Mouse (Mus musculus) thymus, adult 18-20 months (tissue): ENCODE data around the gene Zdhhc17.

ENCODE experiments used
- DNase-seq, 2 experiments: peaks; one replicate each; pipeline ENCODE4 v3.0.0; 2022; ENCODE audit warnings: mixed read lengths in 2 of 2

The Zdhhc17 gene

DNA sequence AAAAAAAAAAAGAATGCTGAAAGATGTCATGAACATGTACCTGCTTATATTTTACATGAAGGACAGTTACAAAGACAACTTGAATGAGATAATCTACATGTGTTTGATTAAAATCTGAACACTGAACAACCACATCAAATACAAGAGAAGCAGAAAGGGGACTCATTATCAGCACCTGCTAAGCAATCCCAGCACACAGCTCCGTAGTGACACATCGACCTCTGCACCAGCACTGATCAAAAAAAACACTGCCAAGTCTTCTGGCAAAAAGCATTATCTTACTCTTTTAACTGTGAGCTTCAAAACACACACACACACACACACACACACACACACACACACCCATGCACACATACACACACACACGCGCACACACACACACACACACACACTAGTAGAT, 58.2 kb downstream of the Zdhhc17 start:
- no peak for DNase-seq

DNA sequence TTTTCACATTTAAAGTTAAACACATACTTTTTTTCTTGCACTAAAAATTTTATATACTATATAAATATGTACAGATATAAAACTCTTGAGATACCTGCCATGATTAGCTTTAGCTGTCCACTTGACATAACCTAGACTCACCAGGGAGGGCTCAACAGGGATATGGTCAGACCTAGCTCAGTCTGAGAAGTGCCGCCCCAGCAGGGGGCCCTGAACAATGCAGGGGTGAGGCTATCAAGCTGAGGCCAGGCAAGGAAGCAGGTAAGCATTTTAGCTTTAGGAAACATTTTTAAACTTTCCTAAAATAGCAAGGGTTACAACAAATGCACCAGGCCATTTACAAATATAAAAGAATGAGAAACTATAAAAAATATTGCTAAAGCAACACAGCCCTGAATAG, 58.8 kb downstream of the Zdhhc17 start:
- no peak for DNase-seq

DNA sequence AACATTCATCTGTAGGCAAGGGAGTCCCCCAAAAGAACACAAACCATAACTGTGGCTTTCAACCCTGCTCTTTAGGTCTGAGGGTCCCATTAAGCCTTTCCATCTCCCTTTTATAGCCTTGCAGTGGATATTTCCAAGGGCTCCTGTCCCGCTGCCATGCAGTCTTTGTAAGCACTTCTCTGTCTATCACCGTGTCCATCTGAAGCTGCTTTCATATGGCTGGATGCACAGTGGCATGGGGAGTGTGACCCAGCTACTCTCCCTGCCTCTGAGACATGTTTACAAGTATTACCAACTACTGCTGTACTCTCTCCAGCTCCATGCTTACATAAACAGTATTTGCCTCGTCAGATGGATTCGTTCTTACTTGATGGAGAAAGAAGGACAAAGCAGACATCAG, 62.4 kb downstream of the Zdhhc17 start:
- DNase-seq: no peak

DNA sequence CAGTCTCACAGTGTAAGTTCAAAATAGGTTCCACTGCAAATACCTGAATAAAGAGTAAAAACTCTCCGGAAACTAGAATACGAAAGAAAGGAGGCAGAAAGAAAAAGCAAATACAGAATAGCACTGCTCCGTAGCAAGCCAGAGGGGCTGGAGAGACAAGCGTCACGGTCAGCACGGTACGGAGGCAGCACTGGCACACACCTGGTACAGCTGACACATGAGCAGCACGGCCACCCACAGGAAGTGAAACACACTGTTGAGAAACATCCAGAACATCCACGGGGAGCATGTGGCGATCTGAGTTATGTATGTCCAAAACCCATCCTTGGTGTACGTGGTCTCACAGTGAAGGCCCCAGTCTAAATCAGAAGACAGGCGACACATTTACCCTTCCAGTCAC, 64.0 kb downstream of the Zdhhc17 start:
- DNase-seq: no peak

DNA sequence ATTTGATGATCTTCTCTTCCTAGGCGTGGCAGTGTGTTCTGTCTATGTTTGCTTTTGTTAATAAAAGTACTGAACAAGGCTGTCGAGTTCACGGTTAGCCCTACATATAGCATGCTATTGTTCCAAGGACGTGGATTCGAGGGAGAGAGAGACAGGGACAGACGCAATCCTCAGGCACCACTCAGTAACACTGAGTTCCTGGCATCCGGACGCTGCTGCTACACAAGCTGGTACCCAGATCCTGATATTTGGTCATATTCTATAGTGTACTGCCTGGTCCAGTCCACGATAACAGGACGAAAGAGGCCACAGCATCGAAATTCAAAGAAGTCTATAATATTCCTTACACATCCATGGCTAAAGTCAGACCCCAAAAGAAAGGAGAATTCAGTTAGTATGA, 65.8 kb downstream of the Zdhhc17 start:
- no peak for DNase-seq

DNA sequence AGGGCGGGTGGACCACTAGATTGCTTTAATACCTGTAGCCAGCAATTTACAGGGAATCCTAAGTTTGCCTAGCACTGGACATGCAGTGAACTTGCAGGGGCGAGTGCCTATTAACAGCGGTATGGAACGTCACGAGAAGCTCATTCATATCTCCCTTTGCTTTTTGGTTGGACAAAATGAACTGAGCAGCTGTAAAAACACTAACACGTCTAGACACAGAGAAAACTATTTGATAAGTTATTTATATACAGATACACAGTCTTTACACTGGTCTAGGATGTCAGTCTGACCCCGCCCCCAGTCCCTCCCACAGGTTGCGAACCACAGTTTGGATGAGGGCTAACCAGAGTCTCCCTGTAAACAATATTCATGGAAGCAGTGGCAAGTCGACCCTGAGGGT, 67.1 kb downstream of the Zdhhc17 start:
- no peak for DNase-seq

DNA sequence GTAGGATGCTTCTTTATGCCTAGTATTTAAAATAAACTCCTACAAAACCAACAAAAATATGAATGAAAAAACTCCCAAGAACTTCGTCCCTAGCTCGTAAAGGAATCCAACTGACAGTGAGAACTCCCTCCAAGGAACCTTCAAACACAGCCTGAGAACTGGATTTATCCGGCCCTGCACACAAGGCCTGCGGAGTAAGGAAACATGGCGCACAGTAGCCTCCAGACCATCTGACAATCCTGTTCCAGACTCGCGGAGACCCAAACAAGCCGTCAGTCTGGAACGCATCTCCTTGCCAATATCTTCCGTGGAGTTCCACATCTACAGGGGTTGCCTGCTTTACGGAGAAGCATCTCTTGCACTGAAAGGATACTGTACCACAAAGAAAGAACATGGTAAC, 68.0 kb downstream of the Zdhhc17 start:
- no peak for DNase-seq

DNA sequence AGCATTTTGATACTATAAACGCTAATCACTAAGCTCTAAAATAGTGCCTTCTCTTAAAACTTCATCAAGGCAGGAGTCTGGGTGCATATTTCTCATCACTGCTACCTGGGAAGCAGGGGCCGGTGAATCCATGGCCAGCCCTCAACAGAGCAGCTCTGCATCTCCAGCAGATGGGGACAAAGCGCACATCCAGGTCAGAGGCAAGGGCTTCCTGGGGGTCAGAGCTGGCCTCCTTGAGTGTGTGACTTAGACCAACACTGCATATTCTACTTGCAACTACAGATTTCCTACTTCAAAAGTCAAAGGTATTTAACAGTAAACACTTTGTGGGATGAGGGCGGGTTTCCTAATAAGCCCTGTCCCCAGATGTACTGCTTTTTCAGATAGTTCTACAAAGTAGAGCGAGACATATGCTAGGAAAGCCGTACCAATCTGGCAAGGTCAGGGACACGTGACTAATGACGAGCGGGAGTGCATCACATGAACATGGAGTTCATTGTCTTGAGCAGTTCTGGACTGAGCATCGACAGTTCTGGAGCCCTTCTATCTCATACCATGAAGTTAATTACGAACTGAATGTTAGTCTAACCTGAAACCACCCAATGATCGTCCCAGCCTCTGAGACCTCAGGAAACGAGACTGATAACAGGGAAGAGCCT, 69.1 kb downstream of the Zdhhc17 start:
- DNase-seq: no peak

DNA sequence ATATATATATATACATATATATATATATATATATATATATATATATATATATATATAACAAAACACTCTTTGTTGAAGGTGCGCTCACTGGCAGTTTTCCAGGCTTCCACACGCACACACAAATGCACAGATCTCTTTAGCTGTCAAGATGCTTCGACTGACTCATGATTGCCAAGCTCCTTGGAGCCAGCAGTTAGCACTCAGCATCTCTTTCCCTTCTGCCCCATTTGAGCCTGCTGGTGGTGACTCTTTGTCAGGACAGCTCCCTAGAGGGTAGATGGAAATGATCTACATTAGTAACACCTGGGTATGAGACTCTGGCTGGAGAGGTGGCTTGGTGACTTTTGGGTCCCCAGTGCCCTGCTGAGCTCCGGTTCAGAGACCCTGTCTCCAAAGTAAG, 70.2 kb downstream of the Zdhhc17 start:
- no peak for DNase-seq

DNA sequence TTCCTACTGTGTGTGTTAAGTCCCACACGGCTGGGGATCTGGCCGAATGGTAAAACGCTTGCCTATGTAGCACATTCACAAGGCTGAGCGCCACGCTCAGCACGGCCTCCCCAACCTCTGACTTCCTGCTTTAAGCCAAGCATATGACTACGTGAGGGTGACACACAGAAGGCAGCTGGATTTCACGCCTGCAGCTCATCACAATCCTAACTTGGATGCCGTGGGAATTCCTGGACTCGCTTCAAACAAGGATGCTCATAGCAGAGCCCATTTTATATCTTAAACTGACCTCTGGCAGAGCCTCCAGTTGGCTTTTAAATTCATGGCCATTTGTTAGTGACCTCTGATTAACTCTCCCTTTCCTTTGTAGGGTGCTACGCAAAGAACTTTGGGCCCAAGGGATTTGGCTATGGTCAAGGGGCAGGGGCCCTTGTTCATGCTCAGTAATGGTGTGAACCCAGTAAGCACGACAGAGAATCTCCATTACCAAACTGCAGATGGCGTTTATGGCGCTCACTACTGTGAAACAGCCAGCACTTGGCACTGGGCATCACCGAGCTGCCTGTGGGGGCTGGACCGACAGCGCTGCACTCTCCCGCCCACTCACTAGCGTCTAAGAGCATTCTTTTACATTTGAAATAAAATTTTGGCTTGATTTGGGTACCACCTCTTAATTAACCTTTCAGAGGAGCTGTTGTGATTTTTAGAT, 70.9 kb downstream of the Zdhhc17 start:
- no peak for DNase-seq

DNA sequence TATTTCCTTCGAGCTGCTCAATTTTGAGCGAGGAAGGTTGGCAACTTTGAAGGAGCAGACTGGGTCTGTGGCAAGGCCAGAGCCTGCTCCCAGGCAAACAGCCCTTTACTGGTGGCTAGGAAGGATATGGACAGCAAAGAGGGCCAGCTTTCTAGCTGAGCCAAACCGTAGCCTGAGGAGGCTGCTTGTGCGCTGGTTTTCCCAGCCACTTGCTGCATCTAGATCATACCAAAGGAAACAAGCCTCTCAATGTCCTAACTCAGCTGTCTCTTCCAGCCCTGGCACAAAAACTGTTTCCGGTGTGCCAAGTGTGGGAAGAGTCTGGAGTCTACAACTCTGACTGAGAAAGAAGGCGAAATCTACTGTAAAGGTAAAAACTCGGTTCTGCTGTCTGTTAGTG, 71.6 kb downstream of the Zdhhc17 start:
- no peak for DNase-seq

DNA sequence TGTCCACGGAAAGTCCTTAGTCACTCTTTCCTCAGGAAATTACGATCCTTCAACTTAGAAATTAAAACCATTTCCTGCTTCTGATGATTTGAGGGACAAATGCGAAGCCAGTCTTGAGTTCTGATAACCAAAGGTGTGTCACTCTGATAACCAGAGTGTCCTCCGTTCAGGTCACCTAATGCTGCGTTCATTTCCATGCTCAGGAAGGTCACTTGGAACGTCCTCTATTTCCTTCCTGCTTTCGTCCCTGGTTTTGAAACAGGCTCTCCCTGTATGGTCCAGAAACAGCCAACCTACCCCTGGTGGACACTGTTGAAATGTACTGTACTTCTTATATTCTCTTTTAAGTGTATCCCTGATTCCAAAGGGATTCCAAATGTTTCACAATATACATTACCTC, 74.3 kb downstream of the Zdhhc17 start:
- DNase-seq: no peak

DNA sequence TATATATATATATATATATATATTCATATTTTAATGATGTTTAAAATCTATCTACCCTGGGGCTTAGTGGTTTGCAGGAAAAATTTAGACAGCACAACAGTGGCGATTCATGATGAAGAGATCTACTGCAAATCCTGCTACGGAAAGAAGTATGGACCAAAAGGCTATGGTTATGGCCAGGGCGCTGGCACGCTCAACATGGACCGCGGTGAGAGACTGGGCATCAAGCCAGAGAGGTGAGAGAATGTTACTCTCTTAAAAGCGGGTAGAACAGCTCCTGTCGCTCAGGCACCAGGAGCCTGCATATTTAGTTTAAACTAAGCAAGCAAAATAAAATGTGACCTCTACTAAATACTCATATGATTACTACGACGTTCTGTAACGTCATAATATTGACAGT, 74.9 kb downstream of the Zdhhc17 start:
- no peak for DNase-seq

DNA sequence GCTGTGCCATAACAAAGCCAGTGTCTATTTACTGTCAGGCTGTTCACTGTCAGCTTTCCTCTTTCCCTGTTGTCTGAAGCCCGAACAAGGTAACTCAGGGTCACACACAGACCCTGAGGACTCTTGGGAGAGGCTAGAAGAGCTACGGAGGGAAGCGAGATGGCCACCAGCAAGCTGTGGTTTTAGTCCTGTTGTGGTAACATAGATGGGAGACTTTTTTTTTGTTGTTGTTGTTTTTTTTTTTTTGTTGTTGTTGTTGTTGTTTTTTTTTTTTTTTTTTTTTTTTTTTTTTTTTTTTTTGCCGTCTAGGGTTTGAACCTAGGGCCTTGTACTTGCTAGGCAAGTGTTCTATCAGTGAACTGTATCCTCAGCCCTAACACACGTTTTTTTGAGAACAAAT, 76.4 kb downstream of the Zdhhc17 start:
- no peak for DNase-seq

DNA sequence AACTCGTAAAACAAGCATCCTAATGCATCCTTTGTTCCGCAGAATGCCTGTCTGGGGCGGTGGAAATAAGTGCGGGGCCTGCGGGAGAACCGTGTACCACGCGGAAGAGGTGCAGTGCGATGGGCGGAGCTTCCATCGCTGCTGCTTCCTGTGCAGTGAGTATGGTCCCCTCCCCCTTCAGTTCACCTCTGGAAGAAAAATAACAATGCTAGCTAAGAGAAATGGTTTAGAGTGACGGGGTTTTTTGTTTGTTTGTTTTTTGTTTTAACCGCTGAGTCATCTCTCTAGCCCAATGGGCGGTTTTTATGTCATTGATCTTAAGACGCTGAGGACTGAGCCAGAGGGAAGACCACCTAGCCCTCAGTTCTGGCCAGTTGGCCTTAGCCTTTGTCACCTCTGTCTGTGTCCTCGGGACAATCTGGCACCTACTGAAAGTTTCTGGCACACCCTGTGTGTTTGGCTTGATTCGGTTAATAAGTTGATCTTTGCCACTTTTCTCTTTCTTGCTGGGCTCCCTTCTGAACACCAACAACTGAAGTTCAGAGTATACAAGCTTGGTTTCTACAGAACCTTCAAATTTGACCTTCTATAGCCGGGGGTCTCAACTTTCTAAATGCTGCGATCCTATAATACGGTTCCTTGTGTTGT, 77.9 kb downstream of the Zdhhc17 start:
- DNase-seq: peak; percentile 19 to 44

DNA sequence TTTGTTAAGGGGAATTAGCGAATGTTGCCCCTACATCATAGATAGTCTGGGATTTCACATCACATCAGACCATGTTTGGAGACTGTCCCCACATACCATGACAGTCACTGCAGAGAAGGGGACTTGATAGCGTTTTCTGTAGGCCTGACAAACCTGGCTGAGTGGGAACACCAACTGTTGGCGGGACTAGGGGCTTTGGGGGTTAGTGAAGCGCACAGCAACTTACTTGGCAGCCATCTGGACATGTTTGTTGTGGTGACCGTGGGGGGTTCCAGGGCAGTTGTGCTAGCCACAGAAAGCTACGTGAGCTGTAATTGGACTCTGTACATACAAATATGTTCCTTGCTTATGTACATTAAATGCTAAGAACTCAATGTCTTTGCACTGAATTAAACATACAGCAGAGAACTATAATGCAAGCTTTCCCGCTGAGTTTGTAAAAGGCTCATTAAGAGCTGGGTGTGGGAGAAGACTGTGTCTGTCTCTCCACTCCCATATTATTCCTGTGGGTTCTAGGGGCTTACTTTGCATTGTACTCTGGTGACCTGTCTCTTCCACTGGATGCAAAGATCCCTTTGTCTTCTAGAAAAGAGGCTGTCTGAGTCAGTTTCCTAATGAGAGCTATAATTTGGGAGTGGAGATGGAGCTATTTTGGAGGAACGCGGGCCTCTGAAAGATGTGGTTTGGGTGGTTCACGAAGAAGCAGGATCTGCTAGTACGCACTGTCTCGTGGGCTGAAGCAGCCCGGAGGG, 78.6 kb downstream of the Zdhhc17 start:
- no peak for DNase-seq

DNA sequence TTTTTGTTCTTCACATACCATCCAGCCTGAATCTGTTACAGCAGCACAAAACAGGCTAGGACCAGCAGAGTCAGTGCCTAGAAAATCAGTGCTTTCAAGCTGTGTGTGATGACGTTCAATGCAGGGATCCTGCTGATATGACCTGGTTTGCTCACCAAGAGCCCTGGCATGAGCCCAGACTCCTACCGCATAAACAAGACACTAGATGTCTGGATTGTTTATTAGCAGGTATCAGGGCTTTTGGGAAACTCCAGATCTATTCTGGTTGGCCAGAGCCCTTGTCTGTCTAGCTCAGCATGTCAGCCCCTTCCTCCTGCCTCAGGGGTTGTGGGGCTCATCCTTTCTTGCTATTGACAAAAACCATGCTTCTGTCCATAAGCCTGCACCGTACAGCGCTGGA, 80.2 kb downstream of the Zdhhc17 start:
- DNase-seq: no peak

DNA sequence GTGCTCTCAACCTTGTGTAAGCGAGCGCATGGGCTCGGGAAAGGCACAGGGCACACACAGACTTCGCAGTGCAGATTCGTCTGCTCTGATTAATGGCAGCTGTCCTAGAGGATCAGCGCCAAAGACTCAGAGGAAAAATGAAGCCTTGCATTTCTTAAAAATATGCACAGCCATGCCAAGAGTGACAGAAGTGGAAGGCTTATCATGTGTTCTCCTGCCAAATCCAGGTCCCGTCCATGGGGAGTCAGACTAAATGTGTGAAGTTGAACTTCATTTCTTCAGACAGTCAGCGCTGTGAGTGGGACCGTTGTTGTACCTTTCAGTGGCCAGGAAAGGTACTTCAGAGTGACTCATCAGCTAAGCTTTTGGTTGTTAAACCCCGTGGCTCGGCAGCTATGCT, 82.4 kb downstream of the Zdhhc17 start:
- no peak for DNase-seq

DNA sequence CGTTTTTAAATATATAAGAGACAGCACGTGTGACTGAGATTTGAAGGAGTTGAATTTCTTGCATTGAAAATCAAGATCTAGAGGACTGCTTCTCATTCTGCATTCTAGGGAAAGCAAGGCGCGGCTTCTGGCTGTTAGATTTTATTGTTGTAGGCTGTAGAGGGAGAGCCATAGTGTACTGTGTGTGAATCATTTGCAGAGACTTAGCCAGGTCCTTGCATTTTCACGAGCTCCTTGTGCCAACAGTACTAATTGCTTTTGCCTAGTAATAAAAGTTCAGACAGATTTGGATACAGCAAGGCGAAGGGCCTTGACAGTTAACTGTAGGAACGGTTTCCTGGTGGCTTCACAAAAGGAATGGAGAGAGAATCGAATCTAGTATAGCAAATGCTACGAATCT, 87.3 kb downstream of the Zdhhc17 start:
- no peak for DNase-seq

DNA sequence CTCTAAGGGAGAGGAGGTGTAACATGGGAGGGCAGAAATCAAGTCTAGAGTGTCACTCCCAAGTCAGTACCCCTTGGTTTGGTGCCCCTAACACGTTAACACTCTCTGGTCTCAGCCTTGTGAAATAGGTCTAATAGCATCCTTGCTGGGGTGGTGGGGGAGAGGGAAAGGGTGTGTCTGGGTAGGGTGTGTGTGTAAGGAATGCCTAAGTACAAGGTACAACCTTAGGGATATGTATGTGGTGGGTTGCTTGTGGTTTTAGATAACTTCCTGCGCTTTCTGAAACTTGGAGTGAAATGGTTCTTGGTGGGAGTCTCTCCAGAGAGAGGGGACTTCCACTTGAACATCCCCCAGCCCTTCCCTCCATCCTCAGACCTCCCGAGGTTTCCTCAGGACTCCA, 88.0 kb downstream of the Zdhhc17 start:
- no peak for DNase-seq

DNA sequence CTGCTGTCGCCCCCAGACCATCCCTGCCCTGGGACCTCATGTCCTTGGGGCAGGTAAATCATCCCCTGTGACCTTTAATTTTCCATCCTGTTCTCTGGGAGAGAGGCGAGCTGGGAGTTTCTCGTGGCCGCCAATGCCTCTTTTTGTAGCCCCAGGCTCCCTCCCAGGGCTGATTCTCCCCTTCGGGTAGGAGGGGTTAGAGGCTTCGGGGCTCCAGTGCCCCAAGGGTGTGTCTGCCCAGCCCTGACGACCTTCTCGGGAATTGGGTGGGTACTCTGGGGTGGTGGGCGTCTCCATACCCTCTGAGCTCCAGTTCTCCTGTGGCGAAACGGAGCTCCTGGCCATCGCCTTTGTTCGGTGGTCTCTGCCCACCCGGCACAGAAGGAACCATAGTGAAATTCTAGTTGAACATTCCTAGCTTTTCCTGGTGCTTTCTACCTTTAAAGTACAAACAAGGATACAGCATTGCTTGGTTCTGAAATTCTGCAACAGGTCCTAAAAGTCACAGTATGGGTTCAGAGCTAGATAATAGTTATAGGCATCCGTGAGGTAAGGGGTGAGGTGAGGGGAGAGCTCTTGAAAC, 89.5 kb downstream of the Zdhhc17 start:
- DNase-seq: no peak

DNA sequence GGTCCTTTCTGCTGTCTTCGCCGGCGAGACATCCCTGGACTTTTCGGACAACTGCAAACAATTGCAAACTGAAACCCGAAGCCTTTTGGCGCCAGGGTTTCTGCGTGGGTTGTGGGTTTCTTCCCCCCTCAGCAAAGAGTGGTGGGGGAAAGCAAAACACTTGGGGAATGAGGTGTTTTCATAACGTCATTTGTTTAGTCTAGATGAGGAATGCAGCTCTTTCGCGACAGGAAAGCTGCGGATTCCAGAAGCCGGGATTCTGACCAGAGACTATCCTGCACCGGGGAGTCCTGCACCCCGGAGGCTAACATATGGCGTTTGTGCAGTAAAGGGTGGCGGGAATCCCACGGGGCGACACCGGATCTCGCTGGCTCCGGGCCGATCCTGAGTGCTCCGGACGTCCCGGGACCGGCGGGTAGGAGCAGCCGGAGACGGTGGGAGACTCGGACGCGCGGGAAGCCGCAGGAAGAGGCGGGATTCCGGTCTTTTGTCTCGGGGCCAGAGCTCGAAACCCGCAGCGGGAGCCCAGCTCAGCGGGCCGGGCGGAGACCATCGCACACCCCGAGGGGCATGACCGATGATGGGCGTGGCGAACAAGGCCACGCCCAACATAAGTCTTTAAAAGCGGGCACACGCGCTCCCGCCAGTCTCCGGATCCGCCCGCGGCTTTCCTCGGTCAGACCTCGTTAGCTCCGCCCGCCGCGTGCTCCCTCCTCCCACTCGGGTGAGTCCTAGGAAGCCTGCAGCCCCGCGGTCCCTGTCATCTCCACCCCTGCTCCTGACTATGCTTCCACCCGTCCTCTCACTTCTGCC, 90.2 kb downstream of the Zdhhc17 start, which contains the start of gene Csrp2:
Gene Csrp2, plus strand, starts transcription at position 259 of the 813 bp plus-strand sequence.
- DNase-seq: peak; percentile 54 to 64
